Comparison of ENCODE assay signal across 17 mouse cellular contexts in the genomic region with DNA sequence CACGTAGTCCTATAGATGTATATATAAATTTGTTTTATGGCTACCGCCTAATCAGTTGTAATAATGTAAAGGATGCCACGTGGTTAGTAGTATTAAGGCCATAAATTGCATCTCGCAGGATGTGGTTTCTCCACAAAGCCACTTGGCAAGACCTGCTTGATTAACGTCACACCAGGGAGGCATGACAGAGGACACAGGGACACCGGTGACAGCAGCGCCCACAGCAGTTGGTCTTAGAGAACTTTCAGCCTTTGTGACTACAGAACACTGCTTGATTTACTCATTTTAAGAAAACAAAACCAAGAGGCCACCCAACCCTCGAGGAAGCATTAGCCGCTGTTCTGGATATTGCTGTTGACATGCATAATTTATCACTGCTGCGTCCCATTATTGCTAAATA.
DNase-seq lines count a peak whose midpoint lies in the region; ATAC-seq lines count a peak whose summit lies in the region.
"Had no signal": no experiment of that assay in that cellular context is flagged by ENCODE, and none has a peak within 500 bp of the region (broad histone marks: within the 10 kb centered on the region; RNA-seq: fewer than 3 reads in every experiment).

No protein-coding gene starts in this region.

- ATAC-seq in granulocyte monocyte progenitor cell, adult 5-6 weeks (replicated peaks; ENCODE audit: poor library complexity, severe bottlenecking) = 0 out of 2 replicates have a peak, but pooled peaks have one; percentile 17
- 0 out of 2 replicates have a peak, but pooled peaks have one; percentile 23 for ATAC-seq in megakaryocyte progenitor cell, adult 5-6 weeks (replicated peaks; ENCODE audit: poor library complexity)
- ATAC-seq: forebrain, embryonic 14.5 days; forebrain, embryonic 16.5 days had no signal

- DNase-seq in heart, adult 11 months = peak; percentile 85
- no peak for DNase-seq in heart, adult 18-20 months
- peak; percentile 20 for DNase-seq in 416B (ENCODE audit: low read depth)
- no peak for DNase-seq in cerebellum, adult 18-20 months
- no peak for DNase-seq in left cerebral cortex, adult 9 months (ENCODE audit: low spot score in 2 of 2)
- DNase-seq: adrenal gland, adult 2 months; adrenal gland, postnatal 10 days; adrenal gland, postnatal 25 days; cerebellum, adult 11 months; cerebellum, adult 2 months; cerebellum, adult 9-10 months; cerebellum, postnatal 25 days; embryo, embryonic 11 days had no signal

Comparison
In these comparisons a context has a peak if more than half of its experiments do, and no peak if none do; other contexts are left out.
1. DNase-seq: peak in heart, adult 11 months (single experiment) and 416B (single experiment); none in heart, adult 18-20 months (0 of 2), cerebellum, adult 18-20 months (0 of 2) and left cerebral cortex, adult 9 months (0 of 2).